Mouse (Mus musculus) brain, embryonic 14.5 days (tissue): ENCODE measurements around the gene Urb2.

ENCODE experiments used
- CTCF ChIP-seq: fragments of 200-500 bp; IDR thresholded peaks from 2 replicates; pipeline ENCODE4 v1.5.1; 2012; ENCODE audit warnings: inconsistent platforms, mild to moderate bottlenecking, moderate library complexity, borderline replicate concordance; ENCODE audit not compliant: insufficient read depth, insufficient read length; ENCODE audit errors: extremely low read depth
- POLR2A ChIP-seq: fragments of 200-500 bp; IDR thresholded peaks from 2 replicates; pipeline ENCODE4 v1.6.1; 2012; ENCODE audit warnings: mild to moderate bottlenecking, inconsistent platforms, borderline replicate concordance; ENCODE audit not compliant: poor library complexity, insufficient read depth, insufficient read length, severe bottlenecking; ENCODE audit errors: extremely low read depth

GRCm38 (mm10) chr8:124088092-124088613 is 66.8 kb downstream of the Urb2 start:
- TF ChIP-seq CTCF (no peak), POLR2A (no peak)
